Mouse (Mus musculus): ENCODE results near the gene Olfr371. TPM values are rescaled to one million over a fixed set of nuclear protein-coding genes. Genes with fewer than 3 reads are reported as not detected.

The Olfr371 gene
- not detected for polyA plus RNA-seq (2014; fragmentation: Illumina TruSeq; extraction: RNeasy Lipid Tissue Mini Kit (QIAGEN cat#74804); ENCODE audit: low read depth, low replicate concordance)

GRCm38 (mm10) chr8:85225688-85226087 lies at the start of gene Olfr371:
Gene Olfr371 (plus strand): TSS chr8:85225988.

Other genes starting within 250 kb of the Olfr371 start
- gene Junb, start 247.3 kb upstream of the Olfr371 start, polyA plus RNA-seq (2014; fragmentation: Illumina TruSeq; extraction: RNeasy Lipid Tissue Mini Kit (QIAGEN cat#74804); ENCODE audit: low read depth, low replicate concordance) = 0.99 TPM
- gene Hook2, start 235.4 kb upstream of the Olfr371 start, polyA plus RNA-seq (2014; fragmentation: Illumina TruSeq; extraction: RNeasy Lipid Tissue Mini Kit (QIAGEN cat#74804); ENCODE audit: low read depth, low replicate concordance) = 1.8 TPM
- not detected for gene Best2, start 211.5 kb upstream of the Olfr371 start, polyA plus RNA-seq (2014; fragmentation: Illumina TruSeq; extraction: RNeasy Lipid Tissue Mini Kit (QIAGEN cat#74804); ENCODE audit: low read depth, low replicate concordance)
- 16.1 TPM for gene Asna1, start 200.7 kb upstream of the Olfr371 start, polyA plus RNA-seq (2014; fragmentation: Illumina TruSeq; extraction: RNeasy Lipid Tissue Mini Kit (QIAGEN cat#74804); ENCODE audit: low read depth, low replicate concordance)
- 15.8 TPM for gene Trir, start 199.2 kb upstream of the Olfr371 start, polyA plus RNA-seq (2014; fragmentation: Illumina TruSeq; extraction: RNeasy Lipid Tissue Mini Kit (QIAGEN cat#74804); ENCODE audit: low read depth, low replicate concordance)
- gene Tnpo2, start 189.1 kb upstream of the Olfr371 start, polyA plus RNA-seq (2014; fragmentation: Illumina TruSeq; extraction: RNeasy Lipid Tissue Mini Kit (QIAGEN cat#74804); ENCODE audit: low read depth, low replicate concordance) = 18.2 TPM
- 1.0 TPM for gene Fbxw9, start 165.9 kb upstream of the Olfr371 start, polyA plus RNA-seq (2014; fragmentation: Illumina TruSeq; extraction: RNeasy Lipid Tissue Mini Kit (QIAGEN cat#74804); ENCODE audit: low read depth, low replicate concordance)
- gene Gm5741, start 158.0 kb upstream of the Olfr371 start, polyA plus RNA-seq (2014; fragmentation: Illumina TruSeq; extraction: RNeasy Lipid Tissue Mini Kit (QIAGEN cat#74804); ENCODE audit: low read depth, low replicate concordance) = not detected
- 14.2 TPM for gene Dhps, start 154.2 kb upstream of the Olfr371 start, polyA plus RNA-seq (2014; fragmentation: Illumina TruSeq; extraction: RNeasy Lipid Tissue Mini Kit (QIAGEN cat#74804); ENCODE audit: low read depth, low replicate concordance)
- gene Wdr83os, start 145.2 kb upstream of the Olfr371 start, polyA plus RNA-seq (2014; fragmentation: Illumina TruSeq; extraction: RNeasy Lipid Tissue Mini Kit (QIAGEN cat#74804); ENCODE audit: low read depth, low replicate concordance) = 10.6 TPM
- gene Wdr83, start 144.7 kb upstream of the Olfr371 start, polyA plus RNA-seq (2014; fragmentation: Illumina TruSeq; extraction: RNeasy Lipid Tissue Mini Kit (QIAGEN cat#74804); ENCODE audit: low read depth, low replicate concordance) = 2.3 TPM
- 5.0 TPM for gene Man2b1, start 142.7 kb upstream of the Olfr371 start, polyA plus RNA-seq (2014; fragmentation: Illumina TruSeq; extraction: RNeasy Lipid Tissue Mini Kit (QIAGEN cat#74804); ENCODE audit: low read depth, low replicate concordance)
- 2.5 TPM for gene Zfp791, start 102.9 kb upstream of the Olfr371 start, polyA plus RNA-seq (2014; fragmentation: Illumina TruSeq; extraction: RNeasy Lipid Tissue Mini Kit (QIAGEN cat#74804); ENCODE audit: low read depth, low replicate concordance)
- gene Cks1brt, start 74.1 kb upstream of the Olfr371 start, polyA plus RNA-seq (2014; fragmentation: Illumina TruSeq; extraction: RNeasy Lipid Tissue Mini Kit (QIAGEN cat#74804); ENCODE audit: low read depth, low replicate concordance) = not detected
- 38.1 TPM for gene Orc6, start 73.6 kb downstream of the Olfr371 start, polyA plus RNA-seq (2014; fragmentation: Illumina TruSeq; extraction: RNeasy Lipid Tissue Mini Kit (QIAGEN cat#74804); ENCODE audit: low read depth, low replicate concordance)
- 471 TPM for gene Vps35, start 73.8 kb downstream of the Olfr371 start, polyA plus RNA-seq (2014; fragmentation: Illumina TruSeq; extraction: RNeasy Lipid Tissue Mini Kit (QIAGEN cat#74804); ENCODE audit: low read depth, low replicate concordance)
- gene Mylk3, start 160.4 kb downstream of the Olfr371 start, polyA plus RNA-seq (2014; fragmentation: Illumina TruSeq; extraction: RNeasy Lipid Tissue Mini Kit (QIAGEN cat#74804); ENCODE audit: low read depth, low replicate concordance) = 0.17 TPM
- 108 TPM for gene 4921524J17Rik, start 206.8 kb downstream of the Olfr371 start, polyA plus RNA-seq (2014; fragmentation: Illumina TruSeq; extraction: RNeasy Lipid Tissue Mini Kit (QIAGEN cat#74804); ENCODE audit: low read depth, low replicate concordance)